Mouse (Mus musculus): ENCODE results near the gene Lepr.

DNA sequence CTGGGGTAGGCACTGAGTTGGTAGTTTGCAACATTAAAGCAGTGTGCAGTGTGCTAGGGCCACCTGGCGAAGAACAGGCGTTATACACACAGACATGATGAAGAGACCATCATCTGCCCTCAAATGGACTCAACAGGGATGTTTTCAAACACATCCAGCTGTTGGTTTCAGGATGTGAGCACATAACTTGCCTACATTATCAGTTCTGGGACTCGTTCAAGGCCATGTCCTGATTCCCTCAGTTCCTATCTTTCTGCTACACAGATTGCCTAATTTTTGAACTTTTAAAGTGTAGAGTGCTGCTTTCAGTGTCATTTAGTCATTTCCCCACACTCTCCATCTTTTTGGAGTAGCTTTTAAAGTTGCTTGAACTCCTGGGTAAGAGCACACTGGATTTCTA is 34.1 kb upstream of the Lepr start:
- TF ChIP-seq CTCF (IDR thresholded peaks at IDR 0.05; ENCODE audit: extremely low read depth, insufficient read depth, low read length) (no peak), POLR2A (IDR thresholded peaks at IDR 0.05; ENCODE audit: extremely low read depth, insufficient read depth, low read length) (no peak)

Measured in cortical plate, adult 2 months (tissue).